Mouse (Mus musculus) bone marrow, adult 2 months (tissue): ENCODE measurements at regions not wholly inside any gene's neighbourhood (a gene's known extent, or its start where the extent isn't known, plus 50 kb on each side); places are given as distances from the start of the nearest gene placed in this dataset.

Source experiments
- H3K27ac ChIP-seq: fragments of 200-500 bp; 2 replicates; pipeline ENCODE4 v1.5.1; 2012; ENCODE audit warnings: low read depth, mild to moderate bottlenecking, control low read depth, inconsistent platforms, low read length; ENCODE audit not compliant: control insufficient read depth, poor library complexity, insufficient read depth
- H3K4me1 ChIP-seq: fragments of 200-500 bp; 2 replicates; pipeline ENCODE4 v1.6.1; 2011; ENCODE audit warnings: low read length; ENCODE audit not compliant: control insufficient read depth, insufficient read depth
- H3K4me3 ChIP-seq: fragments of 200-500 bp; replicated peaks from 2 replicates; pipeline ENCODE3; 2011; ENCODE audit warnings: mild to moderate bottlenecking, low read depth, low read length, control low read depth; ENCODE audit not compliant: control insufficient read depth
- CTCF ChIP-seq: fragments of 200-500 bp; IDR thresholded peaks from 2 replicates; pipeline ENCODE4 v1.5.1; 2011; ENCODE audit warnings: low read length, control low read depth; ENCODE audit not compliant: control insufficient read depth, insufficient read depth
- POLR2A ChIP-seq: fragments of 200-500 bp; IDR thresholded peaks from 2 replicates; pipeline ENCODE4 v1.6.1; 2011; ENCODE audit warnings: low read depth, mild to moderate bottlenecking, control low read depth, low read length, borderline replicate concordance; ENCODE audit not compliant: control insufficient read depth
- WGBS: fragments of 180-500 bp; shearing (Covaris S2); methylation state at CpG from one replicate; pipeline ENCODE4 v1.1.7; 2018; 5-methylcytosine and 5-hydroxymethylcytosine counted together

DNA sequence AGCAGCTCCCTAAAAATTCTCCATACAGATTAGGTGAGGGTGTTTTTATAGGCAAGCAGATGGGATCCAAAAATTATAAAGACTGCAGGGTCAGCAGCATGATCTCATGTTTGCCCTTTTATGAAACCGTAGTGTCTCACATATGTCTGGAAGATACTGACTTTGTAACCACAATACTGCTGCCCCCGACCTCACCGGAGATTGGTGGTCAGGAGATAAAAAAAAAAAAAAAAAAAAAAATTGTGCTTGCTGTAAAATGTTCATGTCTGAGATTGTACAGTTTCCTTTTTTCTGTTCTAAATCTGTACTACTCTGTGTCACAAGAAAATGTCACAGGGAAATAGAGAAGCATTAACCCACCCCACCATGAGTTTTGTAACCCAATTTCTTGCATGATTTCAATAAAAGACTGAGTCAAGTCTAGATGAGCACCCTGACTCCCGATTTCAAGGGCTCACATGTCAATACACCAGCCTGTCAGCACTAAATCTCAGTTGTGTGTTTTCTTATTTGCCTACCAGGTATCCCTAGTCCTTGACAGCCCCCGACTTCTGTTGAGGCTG is 169.5 kb upstream of the Ipo5 start:
- no peak overlapping the region for H3K27ac ChIP-seq
- H3K4me3 ChIP-seq, result no peak overlapping the region
- H3K4me1 ChIP-seq, result no peaks in the 10 kb centered on the region
- 21% methylated on average over 5 of the region's 5 CpGs for WGBS
- TF ChIP-seq POLR2A (no peak), CTCF (no peak)

GRCm38 (mm10) chr14:120754011-120754410 is 157.0 kb upstream of the Ipo5 start:
- 65% methylated on average over 1 of the region's 1 CpGs for WGBS
- Histone ChIP-seq H3K4me3 (no peak overlapping the region), H3K27ac (no peak overlapping the region), H3K4me1 (no peaks in the 10 kb centered on the region; the same call in 1 of the 2 replicates)
- no peak for TF ChIP-seq CTCF
- no peak for TF ChIP-seq POLR2A

- Histone ChIP-seq H3K4me1 (no peaks in the 10 kb centered on the region; the same call in 1 of the 2 replicates), H3K27ac (no peak overlapping the region), H3K4me3 (no peak overlapping the region)
- 79% methylated on average over 10 of the region's 10 CpGs for WGBS
- no peak for TF ChIP-seq POLR2A
- no peak for TF ChIP-seq CTCF
Measured at GRCm38 (mm10) chr14:120755389-120755788, 155.6 kb upstream of the Ipo5 start.

DNA sequence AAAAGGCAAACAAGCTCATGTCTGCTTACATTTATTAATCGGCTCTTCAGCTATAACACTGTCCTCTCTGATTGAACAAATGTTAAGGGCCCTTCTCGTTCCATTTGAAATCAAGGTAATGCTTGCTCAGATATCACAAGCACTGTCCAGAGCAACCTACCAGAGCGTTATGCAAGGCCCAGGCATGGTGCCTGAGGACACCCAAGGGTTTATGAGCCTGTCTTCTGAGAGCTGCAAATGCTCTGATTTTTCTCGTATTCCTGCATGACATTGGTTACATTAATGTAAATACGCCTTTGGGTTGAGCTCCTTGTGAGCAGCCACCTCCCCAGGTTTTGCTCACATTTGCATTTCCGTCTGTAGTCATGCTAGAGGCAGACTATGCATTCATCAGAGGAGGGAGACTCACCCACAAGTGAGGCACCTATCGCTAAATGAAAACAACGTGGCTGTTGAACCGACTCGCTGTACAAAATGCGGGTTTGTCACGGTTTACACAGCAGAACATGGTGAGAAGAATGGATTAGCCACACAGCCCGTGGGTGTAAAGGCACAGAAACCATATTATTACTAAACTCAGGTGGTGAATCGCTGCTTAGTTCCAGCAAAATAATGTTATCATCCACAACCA is 152.7 kb upstream of the Ipo5 start:
- Histone ChIP-seq H3K4me3 (no peak overlapping the region), H3K4me1 (no peaks in the 10 kb centered on the region; the same call in 1 of the 2 replicates), H3K27ac (no peak overlapping the region)
- no peak for TF ChIP-seq POLR2A
- TF ChIP-seq CTCF, result no peak
- 73% methylated on average over 14 of the region's 14 CpGs for WGBS

DNA sequence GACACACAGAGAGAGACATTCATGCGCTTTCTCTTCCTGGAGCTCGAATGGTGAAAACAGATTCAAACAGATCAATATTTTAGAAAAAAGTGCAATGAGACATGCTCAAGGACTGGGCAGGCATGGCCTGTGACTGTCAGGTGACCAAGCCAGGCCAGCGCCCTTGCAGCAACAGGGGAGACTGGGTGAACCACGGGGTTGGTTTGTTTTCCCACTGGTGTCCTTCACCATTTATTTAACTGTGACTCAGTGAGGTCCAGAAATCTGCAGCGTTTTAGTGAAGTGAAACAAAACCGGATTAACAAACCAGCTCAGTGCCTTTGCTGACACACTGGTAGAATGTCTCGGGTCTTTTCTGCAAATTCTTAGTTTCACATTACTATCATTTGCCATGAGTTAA is 148.9 kb upstream of the Ipo5 start:
- Histone ChIP-seq H3K4me1 (no peaks in the 10 kb centered on the region; the same call in 1 of the 2 replicates), H3K27ac (no peak overlapping the region), H3K4me3 (no peak overlapping the region)
- WGBS, result 70% methylated on average over 7 of the region's 7 CpGs
- TF ChIP-seq CTCF, result no peak
- TF ChIP-seq POLR2A, result no peak

- Histone ChIP-seq H3K4me1 (no peaks in the 10 kb centered on the region; the same call in 1 of the 2 replicates), H3K4me3 (no peak overlapping the region), H3K27ac (0 out of 2 replicates have a peak overlapping the region, but pooled peaks have one; percentile 51)
- no peak for TF ChIP-seq POLR2A
- TF ChIP-seq CTCF, result no peak
- WGBS, result 64% methylated on average over 11 of the region's 11 CpGs
Measured at GRCm38 (mm10) chr14:120762733-120763132, 148.3 kb upstream of the Ipo5 start.

DNA sequence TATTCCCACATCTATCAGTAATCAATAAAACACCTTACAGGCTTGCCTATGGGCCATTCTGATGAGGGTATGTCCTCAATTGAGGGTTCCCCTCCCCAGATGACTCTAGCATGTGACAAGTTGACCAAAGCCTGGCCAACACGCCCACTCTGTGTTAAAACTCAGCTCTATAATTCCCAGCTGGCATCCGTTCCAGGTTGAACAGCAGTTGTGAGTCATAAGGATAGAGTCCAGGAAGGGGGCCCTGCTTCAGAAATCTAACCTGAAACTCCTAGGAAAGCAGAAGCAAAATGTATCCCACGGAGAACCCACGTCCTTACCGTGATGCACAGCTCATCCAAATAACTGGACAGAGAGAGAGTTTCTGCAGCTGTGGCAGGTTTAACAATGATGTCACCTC is 147.2 kb upstream of the Ipo5 start:
- TF ChIP-seq POLR2A (no peak), CTCF (no peak)
- Histone ChIP-seq H3K4me1 (no peaks in the 10 kb centered on the region; the same call in 1 of the 2 replicates), H3K4me3 (no peak overlapping the region), H3K27ac (no peak overlapping the region)
- 86% methylated on average over 5 of the region's 5 CpGs for WGBS

DNA sequence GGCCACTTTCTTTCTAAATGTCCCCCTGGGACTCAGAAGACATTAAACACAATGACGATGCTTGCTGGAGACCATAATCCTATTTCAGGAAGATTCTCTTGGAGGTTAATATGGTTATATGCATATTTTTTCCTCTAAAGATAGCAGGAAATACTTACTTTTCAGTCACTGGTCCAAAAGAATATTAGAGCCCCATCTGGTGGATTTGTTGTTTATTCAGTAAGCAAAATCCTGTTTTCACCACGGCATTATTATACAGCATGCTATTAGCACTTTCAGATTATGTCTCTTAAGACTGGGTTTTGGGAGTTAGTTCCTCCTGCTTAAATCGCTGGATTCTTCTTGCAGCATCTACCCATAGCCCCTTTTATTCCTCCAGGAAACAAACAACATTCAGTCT is 146.6 kb upstream of the Ipo5 start:
- WGBS, result 65% methylated on average over 3 of the region's 3 CpGs
- Histone ChIP-seq H3K4me1 (no peaks in the 10 kb centered on the region; the same call in 1 of the 2 replicates), H3K27ac (no peak overlapping the region), H3K4me3 (no peak overlapping the region)
- no peak for TF ChIP-seq POLR2A
- no peak for TF ChIP-seq CTCF

GRCm38 (mm10) chr14:120766451-120766850 is 144.6 kb upstream of the Ipo5 start:
- no peak overlapping the region for H3K27ac ChIP-seq
- 90% methylated on average over 5 of the region's 5 CpGs for WGBS
- H3K4me1 ChIP-seq, result no peaks in the 10 kb centered on the region; the same call in 1 of the 2 replicates
- TF ChIP-seq POLR2A (no peak), CTCF (no peak)
- no peak overlapping the region for H3K4me3 ChIP-seq
